Mouse (Mus musculus): ENCODE measurements around the gene Mpped2.

DNA sequence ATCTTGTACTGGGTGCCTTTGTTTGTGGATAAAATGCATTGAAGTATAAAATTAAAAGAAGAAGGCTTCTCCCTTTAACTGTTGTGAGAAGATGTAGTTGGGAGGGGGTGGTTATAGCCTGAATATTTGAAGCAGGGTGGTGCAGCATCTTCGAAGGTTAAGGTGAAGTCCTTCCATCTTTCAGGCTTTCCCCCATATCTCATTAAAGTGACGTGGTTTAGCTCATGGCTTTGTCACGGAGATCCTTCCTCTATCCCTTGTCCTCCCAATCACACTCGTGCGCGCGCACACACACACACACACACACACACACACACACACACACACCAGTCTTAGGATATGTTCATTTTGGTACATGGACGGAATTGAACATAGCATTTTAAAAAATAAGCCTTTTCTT is 3.3 kb downstream of the Mpped2 start:
- TF ChIP-seq CTCF (IDR thresholded peaks at IDR 0.05; ENCODE audit: control insufficient read depth, insufficient read depth, insufficient read length) = no peak
- TF ChIP-seq MYOD1 (IDR thresholded peaks at IDR 0.05; ENCODE audit: control insufficient read depth, insufficient read length, low read depth) = no peak
- no peak for TF ChIP-seq MAX (IDR thresholded peaks at IDR 0.05)
- no peak for TF ChIP-seq FOSL1 (IDR thresholded peaks at IDR 0.05; ENCODE audit: insufficient read depth, low read length, poor library complexity, severe bottlenecking)
- no peak for TF ChIP-seq CEBPB (IDR thresholded peaks at IDR 0.05; ENCODE audit: low read depth)
- TF ChIP-seq USF1 (IDR thresholded peaks at IDR 0.05; ENCODE audit: low read depth) = no peak
